Mouse (Mus musculus): ENCODE measurements around the gene Acot6.
"Not testable (repeated sequence)": the region's sequence is repeated elsewhere in the genome, so short reads cannot be mapped to it uniquely, and the experiment has no call there.

Gene Acot6

DNA sequence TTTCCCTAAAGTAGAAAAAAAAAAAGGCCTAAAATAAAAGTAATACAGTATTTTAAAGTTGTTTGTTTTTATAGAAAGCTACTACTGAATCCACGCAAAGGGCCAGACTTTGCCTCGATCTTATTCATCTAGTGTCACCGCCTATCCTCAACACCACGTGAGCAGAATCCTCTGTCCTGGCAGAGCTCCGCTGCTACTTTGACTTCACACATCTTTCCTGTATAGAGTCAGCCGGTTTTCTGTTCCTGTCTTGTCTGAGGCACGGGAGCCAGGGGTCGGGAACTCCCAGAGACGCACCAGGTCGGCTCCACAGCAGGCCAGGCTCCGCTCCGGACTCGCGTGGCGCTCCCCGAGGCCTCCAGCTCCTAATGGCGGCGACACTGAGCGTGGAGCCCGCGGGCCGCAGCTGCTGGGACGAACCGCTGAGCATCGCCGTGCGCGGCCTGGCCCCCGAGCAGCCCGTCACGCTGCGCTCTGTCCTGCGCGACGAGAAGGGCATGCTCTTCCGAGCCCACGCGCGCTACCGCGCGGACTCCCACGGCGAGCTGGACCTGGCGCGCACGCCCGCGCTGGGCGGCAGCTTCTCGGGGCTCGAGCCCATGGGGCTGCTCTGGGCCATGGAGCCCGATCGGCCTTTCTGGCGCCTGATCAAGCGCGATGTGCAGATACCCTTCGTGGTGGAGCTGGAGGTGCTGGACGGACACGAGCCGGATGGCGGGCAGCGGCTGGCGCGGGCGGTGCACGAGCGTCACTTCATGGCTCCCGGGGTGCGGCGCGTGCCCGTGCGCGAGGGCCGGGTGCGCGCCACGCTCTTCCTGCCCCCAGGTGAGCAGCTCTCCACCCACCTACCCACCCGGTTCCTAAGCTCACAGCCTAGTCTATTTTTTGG lies at the start of gene Acot6:
Acot6 (plus strand) TSS at position 51 of the 889 bp plus-strand sequence.
- in situ Hi-C loops (cut with MboI; ENCODE audit: low pct_unique_long_range_greater_than_20kb in 1 of 2, low sequenced_read_pairs in 2 of 2, unreplicated experiment in 1 of 2), result not testable (repeated sequence)

DNA sequence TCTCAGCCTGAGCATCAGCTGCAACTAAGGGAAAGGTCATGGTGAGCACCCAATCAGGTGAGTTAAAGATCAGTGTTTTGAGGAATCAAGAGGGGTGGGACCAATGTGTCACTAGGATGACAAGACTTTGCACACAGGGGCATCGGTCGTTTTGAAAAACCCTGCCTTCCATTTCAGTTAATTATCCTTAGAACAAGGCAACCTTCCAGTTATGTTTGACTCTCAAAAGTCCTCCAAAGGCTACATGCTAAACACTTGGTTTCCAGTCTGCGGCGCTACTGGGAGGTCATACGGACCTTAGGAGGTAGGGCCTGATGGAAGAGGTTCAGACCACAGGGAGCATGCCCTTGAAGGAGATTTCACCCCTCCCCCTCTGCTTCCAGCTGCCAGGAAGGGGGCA lies 49.7 kb upstream of the Acot6 start:
- in situ Hi-C loops (cut with MboI; ENCODE audit: low pct_unique_long_range_greater_than_20kb in 1 of 2, low sequenced_read_pairs in 2 of 2, unreplicated experiment in 1 of 2), result loop anchor here (25.0 kb wide), 2 partner anchors 263 to 338 kb away; no protein-coding TSS in a partner anchor

DNA sequence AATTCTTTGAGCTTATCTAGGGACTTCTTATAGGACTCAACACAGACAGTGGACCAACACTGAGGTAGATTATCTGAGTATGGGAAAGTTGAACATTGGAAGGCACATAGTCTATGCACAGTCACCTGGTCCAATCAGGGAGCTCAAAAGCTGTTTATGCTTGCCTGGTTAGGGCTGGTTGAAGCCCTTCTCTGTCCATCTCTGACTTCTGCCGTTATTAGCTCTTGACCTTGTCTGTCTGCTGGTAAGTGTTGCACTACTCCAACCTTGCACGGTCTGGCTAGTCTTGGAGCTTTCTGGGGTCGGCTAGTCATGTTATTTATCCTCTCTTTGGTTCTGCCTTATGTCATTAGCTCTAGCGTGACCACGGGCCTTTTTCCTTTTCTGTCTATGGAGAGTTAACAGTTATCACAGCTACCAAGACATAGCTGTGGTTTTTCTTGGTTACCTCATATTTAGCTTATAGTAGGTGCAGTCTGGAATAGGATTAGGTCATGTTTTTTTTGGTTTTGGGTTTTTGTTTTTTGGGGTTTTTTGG lies 48.4 kb upstream of the Acot6 start, which contains the start of gene Acot3:
Acot3 (plus strand) TSS at position 208 of the 538 bp plus-strand sequence.
- in situ Hi-C loops (cut with MboI; ENCODE audit: low pct_unique_long_range_greater_than_20kb in 1 of 2, low sequenced_read_pairs in 2 of 2, unreplicated experiment in 1 of 2), result loop anchor here (25.0 kb wide), 2 partner anchors 265 to 340 kb away; no protein-coding TSS in a partner anchor

DNA sequence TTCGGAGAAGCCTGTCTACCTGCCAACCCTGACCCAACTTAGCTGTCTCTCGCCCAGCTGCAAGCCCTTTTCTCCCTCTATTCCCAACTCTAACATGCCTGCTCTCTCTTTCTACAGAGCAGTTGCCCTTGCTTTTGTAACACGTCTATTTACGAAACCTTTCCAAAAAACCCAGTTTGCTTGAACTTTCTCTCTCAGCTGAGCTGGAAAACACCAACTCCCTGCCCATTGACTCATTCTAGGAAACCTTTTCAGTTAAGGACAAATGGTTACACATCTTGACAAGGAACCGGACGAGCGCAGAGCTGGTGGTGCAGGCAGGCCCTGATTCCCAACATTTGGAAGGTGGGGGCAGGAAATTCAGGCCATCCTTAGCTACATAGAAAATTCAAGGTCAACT lies 47.8 kb upstream of the Acot6 start:
- in situ Hi-C loops (cut with MboI; ENCODE audit: low pct_unique_long_range_greater_than_20kb in 1 of 2, low sequenced_read_pairs in 2 of 2, unreplicated experiment in 1 of 2), result loop anchor here (25.0 kb wide), 2 partner anchors 265 to 340 kb away; no protein-coding TSS in a partner anchor

DNA sequence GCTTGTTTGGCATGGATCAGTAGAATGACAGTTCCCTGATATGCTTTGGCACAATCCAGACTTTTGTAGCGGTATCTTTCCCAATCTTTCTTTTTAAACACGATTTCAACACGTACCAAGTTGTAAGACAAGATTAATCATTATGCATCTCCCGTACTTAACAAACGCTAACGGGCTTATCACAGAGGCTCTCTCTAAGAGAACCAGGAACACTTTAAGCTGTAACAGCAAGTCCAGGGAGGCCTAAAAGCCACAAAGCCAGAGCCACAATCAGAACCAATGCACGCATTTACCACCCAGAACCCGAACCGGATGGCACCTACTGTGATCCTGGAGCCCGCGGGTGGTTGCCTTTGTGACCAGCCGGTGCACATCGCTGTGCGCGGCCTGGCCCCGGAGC lies 47.3 kb upstream of the Acot6 start:
- in situ Hi-C loops (cut with MboI; ENCODE audit: low pct_unique_long_range_greater_than_20kb in 1 of 2, low sequenced_read_pairs in 2 of 2, unreplicated experiment in 1 of 2), result loop anchor here (25.0 kb wide), 2 partner anchors 266 to 341 kb away; no protein-coding TSS in a partner anchor

DNA sequence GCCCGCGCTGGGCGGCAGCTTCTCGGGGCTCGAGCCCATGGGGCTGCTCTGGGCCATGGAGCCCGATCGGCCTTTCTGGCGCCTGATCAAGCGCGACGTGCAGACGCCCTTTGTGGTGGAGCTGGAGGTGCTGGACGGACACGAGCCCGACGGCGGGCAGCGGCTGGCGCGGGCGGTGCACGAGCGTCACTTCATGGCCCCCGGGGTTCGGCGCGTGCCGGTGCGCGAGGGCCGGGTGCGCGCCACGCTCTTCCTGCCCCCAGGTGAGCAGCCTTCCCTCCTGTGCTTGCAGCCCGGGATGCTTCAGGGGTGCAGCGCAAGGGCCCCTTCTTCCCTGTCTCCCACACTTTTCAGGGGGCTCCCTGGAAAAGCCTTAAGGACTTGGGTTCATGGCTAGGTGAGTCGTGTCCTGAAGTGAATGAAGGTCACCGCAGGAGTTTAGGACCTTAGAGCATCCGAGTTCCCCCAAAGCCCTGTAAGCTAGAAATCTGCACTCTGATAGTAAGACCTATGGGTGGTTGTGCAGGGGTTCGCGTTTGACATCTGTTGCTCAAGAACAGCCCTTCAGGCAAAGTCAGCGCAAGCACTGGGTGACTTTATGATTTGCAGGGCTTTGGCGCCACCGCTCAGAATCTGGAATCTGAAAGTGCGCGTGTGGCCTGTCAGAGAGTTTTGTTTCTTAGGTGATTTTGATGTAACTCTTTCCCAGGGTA lies 46.6 kb upstream of the Acot6 start:
- in situ Hi-C loops (cut with MboI; ENCODE audit: low pct_unique_long_range_greater_than_20kb in 1 of 2, low sequenced_read_pairs in 2 of 2, unreplicated experiment in 1 of 2), result loop anchor here (25.0 kb wide), 2 partner anchors 267 to 342 kb away; no protein-coding TSS in a partner anchor

DNA sequence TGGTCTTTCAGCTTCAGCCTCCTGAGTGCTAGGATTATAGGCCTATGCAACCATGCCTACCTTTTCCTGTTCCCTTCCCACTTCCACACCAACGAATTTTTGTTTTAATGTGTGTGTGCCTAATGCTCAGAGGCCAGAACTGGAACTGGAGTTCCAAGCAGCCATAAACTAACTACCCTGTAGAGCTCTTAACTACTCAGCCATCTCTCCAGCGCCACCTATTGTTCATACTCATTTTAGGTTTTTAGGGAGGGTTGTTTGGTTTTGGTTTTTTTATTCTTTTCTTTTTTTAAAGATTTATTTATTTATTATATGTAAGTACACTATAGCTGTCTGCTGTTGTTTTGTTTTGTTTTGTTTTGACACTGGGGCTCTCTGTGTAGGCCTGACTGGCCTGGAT lies 39.5 kb upstream of the Acot6 start:
- in situ Hi-C loops (cut with MboI; ENCODE audit: low pct_unique_long_range_greater_than_20kb in 1 of 2, low sequenced_read_pairs in 2 of 2, unreplicated experiment in 1 of 2), result loop anchor here (5.0 to 25.0 kb wide), 3 partner anchors 99 to 349 kb away; no protein-coding TSS in a partner anchor

DNA sequence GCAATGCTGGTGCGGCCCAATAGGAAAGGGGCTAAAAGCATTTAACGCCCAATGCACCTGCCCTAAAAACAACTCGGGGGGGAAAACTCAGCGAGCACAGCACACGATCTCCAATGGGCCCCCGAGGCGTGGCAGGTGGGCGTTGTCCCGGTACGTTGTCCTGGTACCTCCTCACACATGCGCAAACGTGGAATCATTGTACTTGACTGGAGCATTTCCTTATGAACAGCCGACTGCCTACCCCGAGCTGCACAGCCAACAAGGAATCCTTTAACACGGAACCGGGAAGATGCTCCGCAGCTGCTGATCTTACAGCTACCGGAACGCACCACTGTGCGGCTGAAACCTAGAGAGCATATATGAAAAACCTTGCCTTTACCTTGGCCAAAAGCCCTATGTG lies 38.1 kb upstream of the Acot6 start:
- in situ Hi-C loops (cut with MboI; ENCODE audit: low pct_unique_long_range_greater_than_20kb in 1 of 2, low sequenced_read_pairs in 2 of 2, unreplicated experiment in 1 of 2), result loop anchor here (5.0 to 25.0 kb wide), 3 partner anchors 100 to 350 kb away; no protein-coding TSS in a partner anchor

DNA sequence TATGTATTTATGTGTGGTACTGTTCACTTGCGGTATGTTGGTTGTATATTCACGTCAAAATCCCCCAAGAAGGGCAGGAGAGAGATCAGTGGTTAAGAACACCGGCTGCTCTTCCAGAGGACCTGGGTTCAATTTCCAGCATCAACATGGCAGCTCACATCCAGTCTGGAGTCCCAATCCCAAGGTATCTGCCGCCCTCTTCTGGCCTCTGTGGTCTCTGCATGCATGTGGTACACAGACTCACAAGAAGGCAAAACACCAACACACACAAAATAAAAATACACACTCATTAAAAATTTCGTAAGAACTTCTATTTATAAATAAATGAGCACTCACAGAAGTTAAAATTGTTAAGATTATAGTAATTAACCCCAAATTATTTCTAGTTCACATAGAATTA lies 37.2 kb upstream of the Acot6 start:
- in situ Hi-C loops (cut with MboI; ENCODE audit: low pct_unique_long_range_greater_than_20kb in 1 of 2, low sequenced_read_pairs in 2 of 2, unreplicated experiment in 1 of 2), result loop anchor here (5.0 to 25.0 kb wide), 3 partner anchors 101 to 351 kb away; no protein-coding TSS in a partner anchor

DNA sequence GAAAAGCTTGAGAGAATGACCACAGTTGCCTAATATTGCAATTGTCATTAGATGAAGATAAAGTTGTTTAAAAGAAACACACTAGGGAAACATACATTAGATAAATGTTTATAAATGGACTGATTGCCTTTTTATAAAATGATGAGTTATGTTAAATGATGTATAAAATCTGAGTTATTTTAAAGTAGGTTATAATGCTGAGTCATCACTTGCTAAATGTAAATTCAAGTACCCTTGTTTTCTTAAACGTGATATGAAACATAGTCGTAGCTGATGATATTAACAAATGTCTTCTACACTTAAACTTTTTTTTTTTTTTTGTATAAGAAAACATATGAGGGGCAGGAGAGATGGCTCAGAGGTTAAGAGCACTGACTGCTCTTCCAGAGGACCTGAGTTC lies 36.6 kb upstream of the Acot6 start:
- in situ Hi-C loops (cut with MboI; ENCODE audit: low pct_unique_long_range_greater_than_20kb in 1 of 2, low sequenced_read_pairs in 2 of 2, unreplicated experiment in 1 of 2), result loop anchor here (5.0 to 25.0 kb wide), 3 partner anchors 102 to 352 kb away; no protein-coding TSS in a partner anchor

DNA sequence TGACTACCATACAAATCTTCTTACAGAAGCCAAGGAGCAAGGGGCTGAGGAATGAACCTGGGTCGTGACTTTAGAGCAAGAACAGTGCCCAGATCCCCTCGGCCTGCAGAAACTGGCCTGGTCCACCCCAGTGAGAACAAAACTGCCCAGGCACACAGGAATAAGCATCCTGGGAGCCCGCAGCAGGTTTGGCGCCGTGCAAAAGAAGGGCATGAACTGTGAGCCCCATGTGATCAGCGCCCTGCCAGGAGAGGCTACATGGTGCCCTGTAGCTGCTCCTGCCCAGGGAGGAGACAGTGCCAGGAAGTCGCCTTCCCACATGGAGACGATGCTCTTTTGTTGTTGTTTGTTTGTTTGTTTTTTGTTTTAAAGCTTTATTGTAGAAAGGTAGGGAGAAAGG lies 35.8 kb upstream of the Acot6 start:
- in situ Hi-C loops (cut with MboI; ENCODE audit: low pct_unique_long_range_greater_than_20kb in 1 of 2, low sequenced_read_pairs in 2 of 2, unreplicated experiment in 1 of 2), result loop anchor here (5.0 to 25.0 kb wide), 3 partner anchors 102 to 352 kb away; no protein-coding TSS in a partner anchor

DNA sequence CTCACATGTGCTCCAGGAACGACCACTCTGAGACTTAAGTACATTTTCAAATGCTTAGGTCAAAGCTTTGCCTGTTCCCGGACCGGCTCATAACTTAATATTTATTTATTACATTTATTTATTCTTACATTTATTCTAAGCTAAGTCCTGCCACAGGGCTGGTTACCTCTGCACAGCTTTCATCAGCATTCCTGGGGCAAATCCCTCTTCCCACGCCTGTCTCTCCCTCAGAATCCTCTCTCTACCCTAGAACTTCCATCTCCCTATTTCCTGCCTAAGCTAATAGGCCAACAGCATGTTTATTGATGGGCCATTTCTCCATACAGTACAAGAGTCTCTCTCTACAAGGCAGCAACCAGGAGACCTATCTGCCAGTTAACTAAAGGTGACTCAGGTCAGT lies 32.7 kb upstream of the Acot6 start:
- in situ Hi-C loops (cut with MboI; ENCODE audit: low pct_unique_long_range_greater_than_20kb in 1 of 2, low sequenced_read_pairs in 2 of 2, unreplicated experiment in 1 of 2), result loop anchor here (25.0 kb wide), 2 partner anchors 280 to 355 kb away; no protein-coding TSS in a partner anchor

DNA sequence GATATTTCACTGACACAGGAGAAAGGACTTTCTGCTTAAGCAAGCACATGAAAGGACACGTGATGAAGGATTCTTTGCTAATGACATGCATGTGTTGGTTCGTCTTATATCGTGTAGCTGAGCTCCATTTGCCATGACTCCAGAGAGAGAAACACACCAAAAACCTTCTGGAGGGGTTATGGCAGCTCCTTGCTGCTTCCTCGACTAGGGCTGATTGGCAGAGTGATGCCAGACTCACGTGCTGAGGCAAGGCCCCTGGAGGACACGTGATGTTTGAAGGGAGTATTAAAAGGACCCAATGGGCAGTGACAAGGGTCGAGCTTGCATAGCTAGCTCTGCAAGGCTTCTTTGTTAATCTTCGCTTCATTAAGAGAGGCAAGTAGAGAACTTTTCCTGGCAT lies 32.2 kb upstream of the Acot6 start:
- in situ Hi-C loops (cut with MboI; ENCODE audit: low pct_unique_long_range_greater_than_20kb in 1 of 2, low sequenced_read_pairs in 2 of 2, unreplicated experiment in 1 of 2), result loop anchor here (25.0 kb wide), 2 partner anchors 281 to 356 kb away; no protein-coding TSS in a partner anchor

DNA sequence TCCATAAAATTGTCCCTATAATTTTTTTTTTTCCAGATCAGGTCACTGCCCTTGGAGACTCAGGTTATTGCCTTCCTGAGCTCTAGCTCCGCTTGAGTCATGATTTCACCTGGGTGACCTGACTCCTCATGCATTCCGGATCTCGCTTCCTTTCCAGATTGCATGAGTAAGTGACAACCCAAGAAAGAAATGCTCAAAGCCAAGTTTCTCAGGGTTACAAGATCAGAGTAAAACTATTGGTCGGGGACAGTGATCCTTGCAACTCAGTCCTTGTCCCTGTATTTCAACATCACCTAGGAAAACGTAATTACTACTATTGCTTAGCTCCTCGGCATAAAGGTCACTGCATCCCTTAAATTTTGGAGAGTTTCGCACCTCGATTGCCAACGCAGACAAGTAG lies 31.5 kb upstream of the Acot6 start, which contains the start of gene Acot5:
Acot5 (plus strand) TSS at position 340 of the 400 bp plus-strand sequence.
- in situ Hi-C loops (cut with MboI; ENCODE audit: low pct_unique_long_range_greater_than_20kb in 1 of 2, low sequenced_read_pairs in 2 of 2, unreplicated experiment in 1 of 2), result loop anchor here (25.0 kb wide), 2 partner anchors 282 to 357 kb away; no protein-coding TSS in a partner anchor

DNA sequence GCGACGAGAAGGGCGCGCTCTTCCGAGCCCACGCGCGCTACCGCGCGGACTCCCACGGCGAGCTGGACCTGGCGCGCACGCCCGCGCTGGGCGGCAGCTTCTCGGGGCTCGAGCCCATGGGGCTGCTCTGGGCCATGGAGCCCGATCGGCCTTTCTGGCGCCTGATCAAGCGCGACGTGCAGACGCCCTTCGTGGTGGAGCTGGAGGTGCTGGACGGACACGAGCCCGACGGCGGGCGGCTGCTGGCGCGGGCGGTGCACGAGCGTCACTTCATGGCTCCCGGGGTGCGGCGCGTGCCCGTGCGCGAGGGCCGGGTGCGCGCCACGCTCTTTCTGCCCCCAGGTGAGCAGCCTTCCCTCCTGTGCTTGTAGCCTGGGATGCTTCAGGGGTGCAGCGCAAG lies 30.9 kb upstream of the Acot6 start:
- in situ Hi-C loops (cut with MboI; ENCODE audit: low pct_unique_long_range_greater_than_20kb in 1 of 2, low sequenced_read_pairs in 2 of 2, unreplicated experiment in 1 of 2), result loop anchor here (25.0 kb wide), 2 partner anchors 282 to 357 kb away; no protein-coding TSS in a partner anchor

DNA sequence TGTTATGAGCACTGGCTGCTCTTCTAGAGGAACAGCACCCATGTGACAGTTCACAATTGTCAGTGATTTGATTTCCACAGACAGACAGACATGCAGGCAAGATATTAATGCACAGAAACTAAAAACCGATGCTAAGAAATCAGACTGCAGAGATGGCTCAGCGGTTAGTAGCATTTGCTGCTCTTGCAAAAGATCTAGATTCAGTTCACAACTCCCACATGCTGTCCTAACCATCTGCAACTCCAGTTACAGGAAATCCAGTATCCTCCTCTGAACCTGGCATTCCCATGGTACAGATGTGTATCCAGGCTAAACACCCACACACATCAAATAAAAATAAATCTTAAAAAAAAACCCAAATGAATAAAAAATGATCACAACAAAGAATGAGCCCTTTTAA lies 28.8 kb upstream of the Acot6 start:
- in situ Hi-C loops (cut with MboI; ENCODE audit: low pct_unique_long_range_greater_than_20kb in 1 of 2, low sequenced_read_pairs in 2 of 2, unreplicated experiment in 1 of 2), result loop anchor here (25.0 kb wide), 2 partner anchors 284 to 359 kb away; no protein-coding TSS in a partner anchor

DNA sequence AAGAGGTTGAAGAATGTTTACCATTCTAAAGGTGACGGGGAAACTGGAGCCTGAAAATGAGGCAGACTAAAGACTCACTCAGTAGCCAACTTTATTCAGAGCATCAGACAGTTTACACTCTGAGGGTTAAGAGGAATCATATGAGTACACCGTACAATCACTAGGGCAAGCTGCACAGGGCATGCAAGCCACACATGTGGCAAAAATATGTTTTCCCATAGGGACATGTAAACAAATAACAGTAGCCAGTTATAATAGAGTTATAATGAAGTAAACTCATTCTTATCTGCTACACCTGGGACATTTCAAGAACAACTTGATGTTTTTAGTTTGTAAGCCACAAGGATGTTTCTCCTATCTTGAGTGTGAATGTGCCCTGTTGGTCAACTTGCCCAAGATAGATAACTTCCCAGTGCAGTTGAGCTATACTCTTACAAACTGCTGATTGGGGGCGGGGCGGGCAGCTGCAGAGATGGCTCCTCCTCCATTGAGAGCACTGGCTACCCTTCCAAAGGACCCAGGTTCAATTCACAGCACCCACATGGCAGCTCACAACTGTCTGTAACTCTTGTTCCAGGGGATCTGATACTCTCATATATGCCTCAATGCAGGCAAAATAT lies 23.0 kb upstream of the Acot6 start:
- in situ Hi-C loops (cut with MboI; ENCODE audit: low pct_unique_long_range_greater_than_20kb in 1 of 2, low sequenced_read_pairs in 2 of 2, unreplicated experiment in 1 of 2), result no loop called here

DNA sequence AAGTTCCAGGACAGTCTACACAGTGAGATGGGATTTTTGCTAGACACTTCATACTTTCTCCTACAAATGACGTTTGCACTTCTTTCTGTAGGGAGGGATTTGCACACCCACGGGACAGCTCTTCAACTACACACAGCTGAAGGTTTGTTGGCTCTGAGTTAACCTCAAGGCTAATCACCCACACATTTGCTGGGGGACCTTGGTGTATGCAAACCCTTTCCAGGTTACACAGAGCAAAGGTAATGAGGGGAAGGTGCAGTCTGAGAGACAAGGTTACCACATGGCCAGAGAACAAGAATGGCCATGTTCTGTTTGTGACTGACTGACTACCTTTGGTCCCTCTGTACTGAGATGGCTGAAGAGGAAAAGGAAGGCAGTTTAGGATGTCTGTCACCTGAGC lies 16.6 kb upstream of the Acot6 start:
- in situ Hi-C loops (cut with MboI; ENCODE audit: low pct_unique_long_range_greater_than_20kb in 1 of 2, low sequenced_read_pairs in 2 of 2, unreplicated experiment in 1 of 2), result no loop called here

All from mouse embryonic stem cell (cell line).